Mouse (Mus musculus) heart, postnatal 0 days (tissue): ENCODE measurements at regions not wholly inside any gene's neighbourhood (a gene's known extent, or its start where the extent isn't known, plus 50 kb on each side); places are given as distances from the start of the nearest gene placed in this dataset.

Source experiments
- CTCF ChIP-seq: IDR thresholded peaks from 2 replicates; pipeline ENCODE4 v1.5.1; 2016; ENCODE audit warnings: antibody characterized with exemption, control low read depth, low read depth
- EP300 ChIP-seq: IDR thresholded peaks from 2 replicates; pipeline ENCODE4 v1.6.1; 2016; ENCODE audit warnings: antibody characterized with exemption, low read depth

DNA sequence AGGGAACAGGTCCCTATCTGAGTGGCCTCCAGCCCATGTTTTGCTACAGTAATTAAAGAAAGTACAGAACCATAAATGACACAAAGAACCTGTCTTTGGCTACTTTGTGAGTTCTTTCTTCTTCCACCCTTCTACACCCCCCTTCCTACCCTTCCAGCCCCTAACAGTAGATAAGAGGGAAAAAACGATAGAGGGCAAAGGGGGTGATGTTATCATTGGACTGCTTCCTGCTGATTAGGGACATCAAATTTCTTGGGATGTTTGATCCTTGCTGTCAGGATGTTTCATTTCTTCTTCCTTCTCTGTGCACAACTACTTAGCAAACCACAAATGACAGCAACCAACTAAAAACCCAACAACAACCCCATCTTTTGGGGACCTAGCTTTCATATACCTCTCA lies 232.5 kb upstream of the Rpl38 start:
- TF ChIP-seq CTCF (no peak), EP300 (no peak)
